Mouse (Mus musculus): ENCODE results near the gene Bcr.

Bcr gene

GRCm38 (mm10) chr10:75134861-75135517 lies 74.6 kb downstream of the Bcr start:
- DNase-seq (ENCODE audit: low spot score) = no peak

DNA sequence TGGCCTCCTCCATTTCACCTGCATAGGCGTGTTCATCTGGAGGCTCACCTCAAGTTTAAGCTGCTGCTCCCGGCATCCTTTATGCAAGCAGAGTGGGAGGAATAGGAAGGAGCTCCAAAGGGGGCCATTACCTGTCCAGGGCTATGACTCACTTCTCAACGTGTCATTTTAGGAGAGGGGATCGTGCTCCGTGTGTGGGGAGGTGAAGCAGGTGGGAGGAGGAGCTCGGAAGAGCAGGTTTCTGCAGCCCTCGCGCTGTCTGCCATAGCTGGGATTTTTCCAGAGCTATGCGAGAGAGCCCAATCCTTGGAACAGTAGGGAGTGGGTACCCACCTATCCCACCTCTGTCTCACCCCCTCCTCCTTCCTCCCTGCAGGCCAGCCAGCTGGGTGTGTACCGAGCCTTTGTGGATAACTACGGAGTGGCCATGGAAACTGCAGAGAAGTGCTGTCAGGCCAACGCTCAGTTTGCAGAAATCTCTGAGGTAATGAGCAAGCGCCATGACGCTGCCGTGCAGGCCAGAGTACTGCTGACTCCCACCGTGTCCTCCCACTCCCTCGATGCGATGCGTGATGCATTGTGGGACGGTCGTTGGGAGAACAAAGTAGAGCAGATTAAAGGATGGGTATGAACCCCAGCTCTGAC lies 75.2 kb downstream of the Bcr start:
- DNase-seq (ENCODE audit: low spot score) = no peak

- DNase-seq (ENCODE audit: low spot score) = no peak
Measured at GRCm38 (mm10) chr10:75137148-75137547, 76.8 kb downstream of the Bcr start.

DNA sequence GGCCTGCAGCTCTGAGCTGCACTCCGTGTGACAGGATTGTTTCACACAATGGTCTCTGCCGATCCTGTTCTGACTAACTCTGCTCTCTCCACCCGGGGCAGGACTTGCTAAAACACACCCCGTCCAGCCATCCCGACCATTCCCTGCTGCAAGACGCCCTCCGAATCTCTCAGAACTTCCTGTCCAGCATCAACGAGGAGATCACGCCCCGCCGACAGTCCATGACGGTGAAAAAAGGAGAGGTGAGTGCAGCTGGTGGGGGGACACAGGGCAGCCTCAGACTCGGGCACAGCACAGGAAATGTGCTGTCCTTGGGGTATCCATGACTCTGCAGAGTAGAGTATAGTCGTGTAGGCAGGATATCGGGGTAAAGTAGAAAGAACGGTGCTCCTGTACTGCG lies 84.8 kb downstream of the Bcr start:
- no peak for DNase-seq (ENCODE audit: low spot score)

DNA sequence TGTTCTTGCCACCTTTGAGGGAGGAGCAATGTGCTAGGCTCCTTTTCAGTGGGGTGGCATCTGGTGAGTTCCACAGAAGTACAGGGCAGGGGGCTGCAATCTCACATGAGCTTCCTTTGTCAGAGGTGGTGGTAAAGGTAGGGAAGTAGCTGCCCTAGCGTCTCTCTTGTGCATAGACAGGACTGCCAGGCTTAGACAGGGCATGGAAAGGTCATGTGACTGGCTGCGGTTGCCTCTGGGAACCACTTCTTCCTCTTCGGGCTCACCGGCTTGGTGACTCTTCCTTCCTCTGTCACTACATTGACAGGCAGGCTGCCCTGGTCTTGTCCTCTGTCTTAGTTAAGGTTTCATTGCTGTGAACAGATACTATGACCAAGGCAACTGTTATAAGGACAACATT lies 85.6 kb downstream of the Bcr start:
- DNase-seq (ENCODE audit: low spot score) = no peak

- DNase-seq (ENCODE audit: low spot score) = no peak
Measured at GRCm38 (mm10) chr10:75146619-75147018, 86.2 kb downstream of the Bcr start.

DNA sequence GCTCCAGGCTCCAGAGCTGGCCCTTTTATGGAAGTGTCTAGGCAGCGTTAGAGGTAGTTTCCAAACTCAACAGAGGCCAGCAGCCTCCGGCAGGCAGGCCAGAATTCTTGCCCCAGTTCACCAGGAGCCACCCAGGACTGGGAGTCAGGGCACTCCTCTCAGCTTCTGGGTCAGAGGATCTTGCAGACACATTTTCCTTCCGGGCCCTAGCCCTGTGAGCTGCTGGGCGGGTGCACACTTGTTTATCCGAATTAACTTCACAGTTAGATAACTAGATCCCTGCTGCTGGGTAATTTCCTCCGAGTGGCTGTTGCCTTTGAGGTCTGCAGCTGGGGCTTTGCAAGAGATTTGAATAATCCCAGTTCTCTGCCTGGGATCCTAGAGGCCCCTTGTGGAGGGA lies 87.9 kb downstream of the Bcr start:
- no peak for DNase-seq (ENCODE audit: low spot score)

- DNase-seq (ENCODE audit: low spot score) = no peak
Measured at GRCm38 (mm10) chr10:75150361-75150760, 90.0 kb downstream of the Bcr start.

DNA sequence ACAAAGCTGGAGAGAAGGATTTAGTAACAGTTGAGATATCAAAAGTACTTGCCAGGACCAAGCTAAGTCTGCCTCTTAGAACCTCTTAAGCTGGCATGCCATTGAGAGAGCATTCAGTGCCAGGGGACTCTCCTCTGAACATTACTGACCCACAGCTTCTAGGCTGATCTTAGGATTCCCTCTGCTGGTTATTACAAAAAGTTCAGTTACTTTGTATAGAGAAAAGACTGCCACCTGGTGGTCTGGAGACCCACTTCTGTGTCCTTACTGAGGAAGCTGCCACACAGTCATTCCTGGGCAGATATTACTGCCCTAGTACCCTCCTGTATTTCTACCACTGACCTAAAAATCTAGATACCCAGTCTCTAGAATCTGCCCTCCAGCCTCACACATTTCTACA lies 90.9 kb downstream of the Bcr start:
- DNase-seq (ENCODE audit: low spot score) = peak; percentile 40

- no peak for DNase-seq (ENCODE audit: low spot score)
Measured at GRCm38 (mm10) chr10:75156835-75157234, 96.4 kb downstream of the Bcr start.

GRCm38 (mm10) chr10:75157713-75158112 lies 97.3 kb downstream of the Bcr start:
- no peak for DNase-seq (ENCODE audit: low spot score)

DNA sequence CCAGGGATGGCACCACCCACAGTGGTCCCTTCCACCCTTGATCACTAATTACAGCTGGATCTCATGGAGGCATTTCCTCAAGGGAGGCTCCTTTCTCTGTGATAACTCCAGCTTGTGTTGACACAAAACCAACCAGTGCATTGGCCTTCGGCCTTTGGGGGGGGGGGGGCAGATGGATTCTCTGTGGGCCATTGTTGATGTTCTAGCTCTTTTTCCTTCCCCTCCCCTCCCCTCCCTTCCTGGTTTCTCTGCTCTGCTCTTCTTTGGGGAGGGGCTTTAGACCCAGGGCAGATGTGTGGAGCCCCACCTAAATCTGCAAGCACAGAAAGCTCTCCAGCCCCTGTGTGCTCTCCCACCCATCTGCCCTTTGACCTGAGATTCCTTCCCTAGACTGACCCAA lies 98.0 kb downstream of the Bcr start:
- no peak for DNase-seq (ENCODE audit: low spot score)

GRCm38 (mm10) chr10:75160171-75160900 lies 99.9 kb downstream of the Bcr start:
- DNase-seq (ENCODE audit: low spot score) = no peak

GRCm38 (mm10) chr10:75165825-75166481 lies 105.6 kb downstream of the Bcr start:
- no peak for DNase-seq (ENCODE audit: low spot score)

DNA sequence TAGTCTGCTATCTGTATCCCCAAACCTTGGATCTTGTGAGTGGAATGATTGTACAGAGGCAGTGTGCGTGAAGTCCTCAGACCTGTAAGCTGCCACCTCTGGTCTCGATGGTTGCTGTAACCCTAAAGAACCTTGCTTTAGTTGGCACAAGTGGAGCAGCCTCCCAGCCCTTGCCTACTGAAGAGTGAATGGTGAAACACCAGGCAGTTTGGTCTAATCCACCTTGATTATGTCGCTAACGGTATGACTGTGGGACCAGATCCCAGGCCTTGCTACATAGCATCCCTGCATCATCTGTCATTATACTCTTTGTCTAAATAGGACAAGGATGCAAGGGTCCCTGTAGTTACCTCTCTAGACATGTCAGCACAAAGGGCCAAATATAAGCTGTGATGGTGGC lies 106.2 kb downstream of the Bcr start:
- no peak for DNase-seq (ENCODE audit: low spot score)

DNA sequence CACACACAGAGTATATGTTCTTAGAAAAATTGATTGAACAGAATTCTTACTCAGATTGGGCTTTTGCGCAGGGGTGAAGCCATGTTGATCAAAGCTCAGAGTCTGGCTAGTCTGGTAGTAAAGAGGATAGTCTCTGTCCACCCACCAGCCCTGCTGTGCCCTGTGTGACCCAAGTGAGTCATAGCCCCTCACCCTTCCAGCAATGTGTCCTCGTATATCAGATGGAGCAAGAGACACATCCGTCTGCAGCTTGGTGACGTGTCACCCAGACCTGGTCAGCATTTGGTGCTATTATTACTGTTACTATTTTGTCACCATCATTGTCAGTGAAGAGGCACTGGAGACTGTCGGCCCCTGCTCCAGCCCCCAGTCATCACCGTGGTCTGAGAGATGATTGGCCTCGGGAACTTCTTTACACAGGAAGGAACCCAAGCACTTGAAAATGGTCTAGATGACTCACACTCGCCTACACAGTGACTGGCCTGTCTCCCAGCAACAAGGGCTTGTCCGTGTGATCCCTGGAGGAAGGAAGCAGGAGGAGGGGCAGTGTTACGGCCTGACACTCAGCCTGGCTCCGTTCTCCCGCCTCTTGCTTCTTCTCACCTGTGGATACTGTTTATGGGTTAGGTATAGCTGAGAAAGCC lies 109.9 kb downstream of the Bcr start:
- no peak for DNase-seq (ENCODE audit: low spot score)

GRCm38 (mm10) chr10:75173056-75173455 lies 112.7 kb downstream of the Bcr start:
- DNase-seq (ENCODE audit: low spot score) = no peak

DNA sequence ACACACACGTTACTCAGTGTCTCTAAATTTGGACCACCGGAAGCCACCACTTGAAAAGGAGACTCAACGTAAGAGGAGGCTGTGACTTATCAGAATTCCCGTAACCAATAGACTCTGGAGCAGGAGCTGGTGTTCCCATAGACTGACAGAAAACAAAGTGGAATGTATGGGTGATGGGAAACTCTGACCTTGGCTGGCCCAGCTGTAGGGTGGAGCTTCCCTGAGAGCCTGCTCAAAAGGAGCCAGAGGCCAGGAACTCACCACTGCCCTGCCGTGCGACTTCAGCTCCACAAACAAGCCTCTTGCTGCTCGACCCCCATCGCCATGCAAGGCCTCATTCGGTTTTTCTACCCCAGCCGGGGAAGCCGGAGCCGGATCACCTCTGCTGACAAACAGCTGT lies 113.3 kb downstream of the Bcr start:
- DNase-seq (ENCODE audit: low spot score) = no peak

DNA sequence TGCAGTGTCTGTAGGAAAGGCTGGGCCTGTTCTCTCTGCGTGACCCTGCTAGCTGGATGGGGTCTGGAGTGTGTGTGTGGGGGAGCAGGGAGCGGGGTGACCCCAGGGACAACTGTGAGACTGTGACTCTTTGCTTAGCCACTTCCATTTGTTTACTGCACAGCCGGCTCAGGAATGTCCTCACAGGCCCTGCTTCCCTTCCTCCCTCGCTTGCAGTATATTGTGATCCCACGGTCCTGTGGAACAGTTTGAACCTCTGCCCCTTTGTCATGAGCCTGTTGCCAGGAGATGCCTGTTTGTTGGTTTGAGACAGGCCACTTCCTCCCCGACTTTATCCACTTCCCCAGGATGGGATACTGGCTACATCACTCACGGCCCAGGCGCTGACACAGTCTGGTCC lies 116.1 kb downstream of the Bcr start:
- no peak for DNase-seq (ENCODE audit: low spot score)

DNA sequence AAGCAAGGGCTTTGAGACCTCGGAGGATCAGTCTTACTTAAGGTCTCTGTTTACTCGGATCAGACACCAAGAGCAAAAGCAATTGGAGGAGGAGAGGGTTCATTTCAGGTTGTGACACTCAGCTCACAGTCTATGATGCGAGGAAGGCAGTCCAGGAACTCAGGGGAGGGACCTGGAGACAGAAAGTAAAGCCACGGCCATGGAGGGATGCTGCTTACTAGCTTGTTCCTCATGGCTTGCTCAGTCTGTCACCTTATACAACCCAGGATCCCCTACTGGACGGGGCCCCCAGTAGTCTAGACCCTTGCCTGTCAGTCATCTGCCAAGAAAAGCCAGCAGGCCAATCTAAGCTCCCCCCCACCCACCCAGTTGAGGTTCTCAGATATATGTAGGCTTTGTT lies 118.5 kb downstream of the Bcr start:
- DNase-seq (ENCODE audit: low spot score) = no peak

- peak; percentile 62 for DNase-seq (ENCODE audit: low spot score)
Measured at GRCm38 (mm10) chr10:75182151-75182774, 121.9 kb downstream of the Bcr start.

- DNase-seq (ENCODE audit: low spot score) = no peak
Measured at GRCm38 (mm10) chr10:75184826-75185225, 124.4 kb downstream of the Bcr start.
